Mouse (Mus musculus) intestine, postnatal 0 days (tissue): ENCODE results near the gene Dennd2a. TPM values are rescaled to one million over a fixed set of nuclear protein-coding genes. Genes with fewer than 3 reads are reported as not detected.

Experiments
- ATAC-seq: fragments of 200-750 bp; cut with Nextera tagmentation; 2 replicates; pipeline ENCODE4 v1.8.0; 2017; ENCODE audit warnings: mild to moderate bottlenecking, moderate TSS enrichment, moderate library complexity
- H3K27ac ChIP-seq: fragments of 300-500 bp; sonication (generic); 2 replicates; pipeline ENCODE4 v1.5.1; 2014; ENCODE audit warnings: mild to moderate bottlenecking, low read depth, low read length, moderate library complexity
- H3K27me3 ChIP-seq: fragments of 300-500 bp; sonication (generic); replicated peaks from 2 replicates; pipeline ENCODE4 v1.6.1; 2014; ENCODE audit warnings: low read length, mixed read lengths; ENCODE audit not compliant: control insufficient read depth, insufficient read depth
- H3K36me3 ChIP-seq: fragments of 300-500 bp; sonication (generic); 2 replicates; pipeline ENCODE4 v1.6.1; 2014; ENCODE audit warnings: mild to moderate bottlenecking, moderate library complexity; ENCODE audit not compliant: control insufficient read depth, insufficient read depth
- H3K4me1 ChIP-seq: fragments of 300-500 bp; sonication (generic); replicated peaks from 2 replicates; pipeline ENCODE4 v1.6.1; 2014; ENCODE audit warnings: antibody characterized with exemption, low read length, mixed read lengths; ENCODE audit not compliant: control insufficient read depth, insufficient read depth
- H3K4me2 ChIP-seq: fragments of 300-500 bp; sonication (generic); replicated peaks from 2 replicates; pipeline ENCODE4 v1.6.1; 2014; ENCODE audit warnings: low read depth, mild to moderate bottlenecking, moderate library complexity
- H3K4me3 ChIP-seq: fragments of 300-500 bp; sonication (generic); 2 replicates; pipeline ENCODE4 v1.5.1; 2014; ENCODE audit warnings: low read depth, low read length
- H3K9ac ChIP-seq: fragments of 300-500 bp; sonication (generic); 2 replicates; pipeline ENCODE4 v1.6.1; 2014; ENCODE audit warnings: mild to moderate bottlenecking, low read depth, low read length
- H3K9me3 ChIP-seq: fragments of 300-500 bp; sonication (generic); 2 replicates; pipeline ENCODE4 v1.6.1; 2016; ENCODE audit warnings: mixed run types; ENCODE audit not compliant: control insufficient read depth
- CTCF ChIP-seq: sonication (generic); IDR thresholded peaks from 2 replicates; pipeline ENCODE4 v1.5.1; 2016; ENCODE audit warnings: low read depth, mild to moderate bottlenecking, control low read depth, antibody characterized with exemption, moderate library complexity
- WGBS: fragments of 180-500 bp; shearing (Covaris S2); extraction: QIAGEN DNeasy Blood & Tissue Kit; methylation state at CpG from one replicate; pipeline ENCODE4 v1.1.7; 2014; 5-methylcytosine and 5-hydroxymethylcytosine counted together
- polyA plus RNA-seq: library from polyadenylated mRNA; unstranded; fragments of >200 nt; fragmentation: Nextera tagmentation; extraction: Ambion mirVana; gene quantifications from 2 replicates; pipeline ENCODE4 v1.2.1, GENCODE M21; 2015

The Dennd2a gene
- polyA plus RNA-seq, 1 experiment from 2014 or later = 3.8 TPM

DNA sequence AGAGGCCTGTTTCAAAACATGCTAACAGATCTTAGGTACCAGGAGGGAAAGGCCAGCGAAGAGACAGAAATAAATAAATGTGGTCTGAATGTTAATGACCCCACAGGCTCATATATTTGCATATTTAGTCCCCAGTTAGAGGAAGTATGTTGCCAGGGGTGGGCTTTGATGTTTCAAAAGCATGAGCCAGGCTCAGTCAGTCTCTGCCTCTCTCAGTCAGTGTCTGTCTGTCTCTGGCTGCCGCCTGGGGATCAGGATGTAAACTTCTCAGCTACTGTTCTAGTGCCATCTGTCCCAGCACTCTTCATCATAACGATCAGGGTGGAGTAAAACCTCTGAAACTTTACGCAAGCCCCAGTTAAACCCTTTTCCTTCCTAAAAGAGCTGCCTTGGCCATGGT lies 29.9 kb downstream of the Dennd2a start:
- H3K4me3 ChIP-seq = no peak overlapping the region
- 70% methylated on average over 4 of the region's 4 CpGs for WGBS
- H3K36me3 ChIP-seq = no peaks in the 10 kb centered on the region
- ATAC-seq = no peak
- H3K27ac ChIP-seq = no peak overlapping the region
- no peaks in the 10 kb centered on the region for H3K9me3 ChIP-seq
- TF ChIP-seq CTCF = no peak
- no peaks in the 10 kb centered on the region for H3K27me3 ChIP-seq
- no peak overlapping the region for H3K4me2 ChIP-seq
- H3K4me1 ChIP-seq = no peaks in the 10 kb centered on the region
- no peak overlapping the region for H3K9ac ChIP-seq

DNA sequence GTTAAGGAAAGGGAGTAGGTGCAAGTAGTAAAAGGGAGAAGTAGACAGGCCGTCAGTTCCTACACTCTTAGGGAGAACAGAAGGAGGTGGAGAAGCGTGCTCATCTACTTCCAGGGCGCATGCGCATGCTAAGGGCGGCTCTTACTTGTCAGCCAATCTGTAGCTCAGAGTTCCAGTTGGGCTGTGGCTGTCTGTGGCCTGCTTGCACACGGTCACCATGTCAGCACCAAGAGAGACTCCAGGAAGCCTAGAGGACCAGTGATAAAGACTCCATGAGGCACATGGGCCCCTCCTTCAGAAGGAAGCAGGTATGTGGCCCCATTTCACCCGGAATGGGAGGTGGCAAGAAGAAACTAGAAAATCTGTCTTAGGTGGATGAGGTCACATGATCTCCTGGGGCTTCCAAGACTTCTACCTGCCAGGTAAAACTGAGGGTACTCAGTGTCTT lies 30.3 kb downstream of the Dennd2a start:
- Histone ChIP-seq H3K36me3 (no peaks in the 10 kb centered on the region), H3K4me2 (no peak overlapping the region), H3K4me3 (no peak overlapping the region), H3K4me1 (no peaks in the 10 kb centered on the region), H3K9me3 (no peaks in the 10 kb centered on the region), H3K9ac (no peak overlapping the region), H3K27me3 (no peaks in the 10 kb centered on the region), H3K27ac (no peak overlapping the region)
- ATAC-seq = peak; percentile 19; the same call in 1 of the 2 replicates
- TF ChIP-seq CTCF = no peak
- WGBS = 82% methylated on average over 7 of the region's 7 CpGs

DNA sequence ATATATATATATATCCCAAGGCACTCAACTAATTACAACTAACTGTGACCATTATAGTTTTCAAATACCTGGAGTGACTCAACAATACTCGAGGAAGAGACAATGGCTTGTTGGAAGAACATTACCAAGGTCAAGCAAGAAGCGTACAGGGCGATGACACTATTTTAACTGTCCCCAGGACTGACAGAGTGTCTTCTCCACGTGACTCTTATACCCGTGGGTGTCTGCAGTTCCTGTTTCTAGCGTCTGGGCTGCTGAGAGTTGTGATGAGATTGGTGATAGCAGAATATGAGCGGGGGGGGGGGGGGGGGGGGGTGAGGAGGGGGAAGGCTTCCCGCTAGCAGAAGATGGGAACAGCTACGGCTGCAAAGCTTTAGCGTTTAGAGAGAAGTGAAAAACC lies 30.9 kb downstream of the Dennd2a start:
- no peaks in the 10 kb centered on the region for H3K4me1 ChIP-seq
- no peaks in the 10 kb centered on the region for H3K27me3 ChIP-seq
- no peak overlapping the region for H3K27ac ChIP-seq
- H3K9ac ChIP-seq = no peak overlapping the region
- no peak for TF ChIP-seq CTCF
- no peak overlapping the region for H3K4me2 ChIP-seq
- WGBS = 79% methylated on average over 10 of the region's 10 CpGs
- H3K36me3 ChIP-seq = no peaks in the 10 kb centered on the region
- H3K4me3 ChIP-seq = no peak overlapping the region
- no peaks in the 10 kb centered on the region for H3K9me3 ChIP-seq
- ATAC-seq = no peak

DNA sequence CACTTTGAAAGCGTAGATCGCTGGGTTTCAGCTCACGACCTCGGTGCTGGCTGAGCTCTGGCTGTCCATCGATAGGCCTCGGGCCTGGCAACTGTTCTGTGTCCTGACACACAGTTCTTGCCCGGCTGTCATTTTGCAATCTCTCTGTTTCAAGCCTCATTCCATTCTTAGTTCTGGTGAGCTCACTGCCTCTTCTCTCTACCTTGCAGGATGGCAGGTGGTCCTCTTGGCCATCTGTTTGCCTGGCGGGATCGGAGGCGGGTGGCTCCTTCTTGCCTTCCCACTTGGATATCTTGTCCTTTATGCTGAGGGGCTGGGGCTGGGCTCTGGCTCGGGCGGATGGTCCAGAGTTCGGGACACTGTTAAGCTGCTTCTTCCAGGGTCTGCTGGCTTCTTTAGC lies 34.5 kb downstream of the Dennd2a start:
- no peak for ATAC-seq
- Histone ChIP-seq H3K27me3 (no peaks in the 10 kb centered on the region), H3K27ac (no peak overlapping the region), H3K4me2 (no peak overlapping the region), H3K4me1 (no peaks in the 10 kb centered on the region), H3K9me3 (no peaks in the 10 kb centered on the region), H3K9ac (no peak overlapping the region), H3K4me3 (no peak overlapping the region), H3K36me3 (no peaks in the 10 kb centered on the region)
- TF ChIP-seq CTCF = no peak
- 95% methylated on average over 13 of the region's 13 CpGs for WGBS

DNA sequence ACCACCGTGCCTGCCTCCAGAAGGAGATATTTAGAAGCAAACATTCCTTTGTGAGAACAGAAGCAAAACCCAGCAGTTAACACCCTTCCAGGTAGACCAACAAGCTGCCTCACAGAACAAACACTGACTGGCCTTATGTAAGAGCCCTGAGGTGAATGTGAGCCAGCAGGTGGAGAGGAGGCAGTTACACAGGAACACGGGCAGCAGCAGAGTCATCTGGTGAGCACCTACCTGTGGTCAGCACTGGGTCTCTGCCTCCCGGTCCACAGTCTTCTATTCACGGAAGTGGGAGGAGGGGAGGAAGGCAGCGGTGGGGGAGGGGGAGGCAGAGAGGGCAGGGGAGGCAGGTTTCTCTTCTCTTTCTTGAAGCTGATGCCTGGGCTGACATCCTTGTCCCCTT lies 35.2 kb downstream of the Dennd2a start:
- ATAC-seq = no peak
- H3K27ac ChIP-seq = no peak overlapping the region
- no peaks in the 10 kb centered on the region for H3K36me3 ChIP-seq
- no peak overlapping the region for H3K9ac ChIP-seq
- H3K27me3 ChIP-seq = no peaks in the 10 kb centered on the region
- H3K4me1 ChIP-seq = no peaks in the 10 kb centered on the region
- H3K9me3 ChIP-seq = no peaks in the 10 kb centered on the region
- WGBS = 47% methylated on average over 5 of the region's 5 CpGs
- no peak overlapping the region for H3K4me3 ChIP-seq
- no peak for TF ChIP-seq CTCF
- H3K4me2 ChIP-seq = no peak overlapping the region

DNA sequence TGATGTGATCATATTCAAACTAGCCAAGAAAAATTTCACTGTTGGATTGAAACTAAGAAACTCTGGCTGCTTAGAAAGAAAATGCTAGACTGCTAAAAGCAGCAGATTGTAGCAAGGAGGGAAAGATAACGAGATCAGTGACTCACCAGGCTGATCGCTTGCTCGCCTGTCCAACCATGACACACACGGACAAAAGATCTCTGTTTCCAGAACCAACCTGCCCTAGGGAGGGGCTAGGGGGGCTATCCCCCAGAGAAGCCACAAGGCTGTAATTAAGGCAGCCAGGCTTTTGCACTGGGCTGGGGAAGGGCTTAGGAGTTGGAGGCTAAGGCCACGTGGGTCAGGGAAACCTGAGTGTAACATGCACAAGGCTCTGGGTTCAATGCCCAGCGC lies 41.9 kb downstream of the Dennd2a start:
- no peak for TF ChIP-seq CTCF
- ATAC-seq = no peak
- Histone ChIP-seq H3K36me3 (no peaks in the 10 kb centered on the region), H3K27me3 (no peaks in the 10 kb centered on the region), H3K4me3 (no peak overlapping the region), H3K27ac (peak overlapping the region; percentile 41; the same call in 1 of the 2 replicates), H3K9me3 (no peaks in the 10 kb centered on the region), H3K4me1 (0 out of 2 replicates have a peak, but pooled peaks cover 3% of the 10 kb centered on the region), H3K4me2 (no peak overlapping the region), H3K9ac (no peak overlapping the region)
- 28% methylated on average over 6 of the region's 6 CpGs for WGBS
